Mouse (Mus musculus) monocyte, adult 2 months (primary cell): ENCODE measurements at regions not wholly inside any gene's neighbourhood (a gene's known extent, or its start where the extent isn't known, plus 50 kb on each side); places are given as distances from the start of the nearest gene placed in this dataset.

Source experiments
- DNase-seq, 2 experiments: peaks; one replicate each; pipeline ENCODE4 v3.0.0; 2022; ENCODE audit warnings: low spot score in 2 of 2, low read depth in 1 of 2

GRCm38 (mm10) chr13:28532278-28532677, 274.9 kb downstream of the Gm11361 start:
- DNase-seq, result no peak

GRCm38 (mm10) chr13:28531534-28531999, 274.2 kb downstream of the Gm11361 start:
- no peak for DNase-seq

- no peak for DNase-seq
Observed at GRCm38 (mm10) chr13:28530947-28531346, 273.6 kb downstream of the Gm11361 start.

- DNase-seq, result no peak
Observed at GRCm38 (mm10) chr13:28528898-28529511, 271.7 kb downstream of the Gm11361 start.

GRCm38 (mm10) chr13:28526299-28526698, 269.0 kb downstream of the Gm11361 start:
- DNase-seq, result no peak

- DNase-seq, result no peak
Observed at GRCm38 (mm10) chr13:28524411-28524810, 267.1 kb downstream of the Gm11361 start.

- no peak for DNase-seq
Observed at GRCm38 (mm10) chr13:28520127-28520482, 262.8 kb downstream of the Gm11361 start.

- no peak for DNase-seq
Observed at GRCm38 (mm10) chr13:28519383-28520126, 262.2 kb downstream of the Gm11361 start.

GRCm38 (mm10) chr13:28517161-28517560, 259.8 kb downstream of the Gm11361 start:
- no peak for DNase-seq

- no peak for DNase-seq
Observed at GRCm38 (mm10) chr13:28516636-28517035, 259.3 kb downstream of the Gm11361 start.

GRCm38 (mm10) chr13:28514245-28514644, 256.9 kb downstream of the Gm11361 start:
- no peak for DNase-seq

GRCm38 (mm10) chr13:28513336-28513735, 256.0 kb downstream of the Gm11361 start:
- no peak for DNase-seq

GRCm38 (mm10) chr13:28512573-28513334, 255.4 kb downstream of the Gm11361 start:
- peak in 1 of 2 experiments; percentile 4 for DNase-seq

GRCm38 (mm10) chr13:28508184-28508583, 250.9 kb downstream of the Gm11361 start:
- DNase-seq, result no peak

GRCm38 (mm10) chr13:28507783-28508182, 250.5 kb downstream of the Gm11361 start:
- DNase-seq, result no peak

- DNase-seq, result no peak
Observed at GRCm38 (mm10) chr13:28504340-28504739, 247.0 kb downstream of the Gm11361 start.

GRCm38 (mm10) chr13:28502171-28502570, 244.8 kb downstream of the Gm11361 start:
- DNase-seq, result peak in 1 of 2 experiments; percentile 7

GRCm38 (mm10) chr13:28500697-28501096, 243.4 kb downstream of the Gm11361 start:
- no peak for DNase-seq

- no peak for DNase-seq
Observed at GRCm38 (mm10) chr13:28497483-28497882, 240.2 kb downstream of the Gm11361 start.

- no peak for DNase-seq
Observed at GRCm38 (mm10) chr13:28492015-28492414, 234.7 kb downstream of the Gm11361 start.

GRCm38 (mm10) chr13:28483727-28484126, 226.4 kb downstream of the Gm11361 start:
- no peak for DNase-seq
